Mouse (Mus musculus) left cerebral cortex, adult 6 months (tissue): ENCODE data around the gene Rbm15b. TPM values are rescaled to one million over a fixed set of nuclear protein-coding genes. Genes with fewer than 3 reads are reported as not detected.

ENCODE experiments used
- long read RNA-seq, 2 experiments: library from polyadenylated mRNA; unstranded; transcript quantifications; one replicate each; pipeline ENCODE4 v2.0.0; 2019 to 2020
- polyA plus RNA-seq: library from polyadenylated mRNA; unstranded; fragments of <200 nt; fragmentation: Nextera tagmentation; gene quantifications from 2 replicates; pipeline ENCODE4 v1.2.3, GENCODE M21; 2021

Rbm15b gene
- polyA plus RNA-seq: 4.7 and 5.2 TPM in 2 replicates
- long read RNA-seq, experiment 1, full-length matches to known transcripts: 59 of 59 reads
- long read RNA-seq, experiment 1, partial matches to known transcripts: 0 of 59 reads
- long read RNA-seq, experiment 1, other reads (novel, unspliced or antisense): 0 of 59 reads
- long read RNA-seq, experiment 2, full-length matches to known transcripts: 17 of 17 reads
- long read RNA-seq, experiment 2, partial matches to known transcripts: 0 of 17 reads
- long read RNA-seq, experiment 2, other reads (novel, unspliced or antisense): 0 of 17 reads

DNA sequence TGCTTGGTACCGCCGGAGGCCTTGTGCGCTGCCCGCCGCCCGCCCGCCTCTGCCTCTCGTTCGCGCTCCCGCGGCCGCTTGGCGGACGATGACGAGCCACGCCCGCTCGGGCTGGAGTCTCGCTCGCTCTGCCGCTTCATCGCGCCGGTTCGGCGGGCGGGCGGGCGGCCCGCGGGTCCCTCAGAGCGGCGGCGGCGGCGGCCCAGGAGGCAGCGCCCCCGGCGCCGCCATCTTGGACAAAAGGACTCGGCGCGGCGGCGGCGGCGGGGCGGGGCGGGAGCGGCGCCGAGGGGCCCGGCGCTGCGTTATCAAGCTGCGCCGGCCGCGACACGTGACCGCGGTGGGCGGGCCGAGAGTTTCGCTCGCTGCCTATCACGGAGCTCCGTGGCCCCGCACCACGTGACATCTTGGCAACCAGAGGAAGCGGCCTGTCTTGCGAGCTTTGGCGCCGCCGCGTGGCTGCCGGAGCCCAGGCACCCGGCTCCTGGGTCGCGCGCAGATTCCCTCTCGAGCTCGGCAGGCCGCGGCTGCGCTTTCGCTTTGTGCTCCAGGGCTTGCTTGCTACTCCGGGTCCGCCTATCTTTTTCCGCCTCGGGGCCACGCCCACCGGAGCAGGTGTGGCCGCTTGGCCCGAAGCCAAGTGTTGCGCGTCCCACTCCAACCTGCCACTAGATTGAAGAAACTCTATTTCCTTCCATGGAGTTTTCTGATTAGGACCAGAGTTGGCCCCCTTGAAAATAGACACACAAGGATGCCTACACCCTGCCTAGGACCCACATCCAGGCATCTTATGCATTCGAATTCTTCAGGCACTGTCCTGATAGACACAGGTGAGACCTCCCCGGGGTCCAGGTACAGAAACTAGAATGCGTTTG lies at the start of gene Rbm15b:
Gene Rbm15b, minus strand, starts transcription at position 601 of the 875 bp plus-strand sequence.

DNA sequence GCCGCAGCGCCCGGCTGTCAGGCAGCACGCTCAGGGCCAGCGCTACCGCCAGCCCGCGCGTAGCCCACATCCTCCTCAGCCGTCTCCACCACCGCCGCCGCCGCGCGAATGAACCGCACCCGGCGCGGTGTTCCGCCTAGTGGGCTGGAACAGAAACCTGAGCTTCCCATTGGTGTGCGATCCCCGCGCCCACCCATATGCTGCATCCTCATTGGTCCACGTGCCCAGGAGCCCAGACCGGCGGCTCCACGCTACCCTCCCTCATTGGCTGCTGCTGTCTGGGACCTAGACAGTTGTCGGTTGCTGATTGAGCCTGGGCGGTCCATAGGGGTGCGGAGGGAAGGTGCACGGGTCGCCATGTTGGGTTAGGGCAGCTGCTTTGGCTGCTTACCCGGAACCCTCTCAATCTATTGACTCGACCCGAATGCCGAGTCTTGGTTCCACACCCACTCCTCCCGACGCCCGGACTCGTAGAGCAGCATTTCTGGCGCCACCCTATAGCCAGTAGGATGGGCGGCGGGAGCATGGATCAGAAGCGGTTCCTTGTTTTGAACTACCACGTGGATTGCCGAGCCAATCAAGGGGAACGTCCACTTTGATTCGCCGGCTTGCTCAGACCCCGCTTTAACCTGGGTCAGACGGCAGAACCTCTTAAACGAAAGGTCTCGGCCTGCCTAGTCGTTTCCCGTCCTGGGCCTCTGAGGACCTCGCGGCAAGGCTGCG lies 4.8 kb upstream of the Rbm15b start, which contains the start of gene Manf:
Gene Manf, minus strand, starts transcription at position 151 of the 723 bp plus-strand sequence.

Other genes with a start within 250 kb of the Rbm15b start
- gene Grm2, start 231.3 kb downstream of the Rbm15b start, polyA plus RNA-seq: 24.4 and 25.1 TPM in 2 replicates
- gene Tex264, start 201.5 kb downstream of the Rbm15b start, polyA plus RNA-seq: 115 and 122 TPM in 2 replicates
- 1.5 and 1.8 TPM in 2 replicates for gene Rad54l2, start 98.2 kb downstream of the Rbm15b start, polyA plus RNA-seq
- 5.5 and 6.5 TPM in 2 replicates for gene Dcaf1, start 65.6 kb downstream of the Rbm15b start, polyA plus RNA-seq
- 74.4 and 78.0 TPM in 2 replicates for gene Manf, start 4.6 kb upstream of the Rbm15b start, polyA plus RNA-seq